Mouse (Mus musculus) embryonic stem cell, embryonic (primary cell): ENCODE results near the gene Ttc21a.

Source experiments
- CTCF ChIA-PET, 4 experiments: fragments of 300-600 bp in 2 of 4; fragments of 350-600 bp in 2 of 4; sonication (Branson Sonifier 250); formaldehyde crosslinking; loops; one replicate each; lab custom pipeline; 2022; ENCODE audit warnings: inconsistent platforms in 2 of 4; lab: Charles Lee
- POLR2A ChIA-PET, 4 experiments: fragments of 300-600 bp in 2 of 4; fragments of 350-600 bp in 2 of 4; sonication (Branson Sonifier 250); formaldehyde crosslinking; loops; one replicate each; lab custom pipeline; 2022; ENCODE audit warnings: antibody characterized with exemption in 4 of 4, inconsistent platforms in 1 of 4; lab: Charles Lee

The Ttc21a gene

GRCm38 (mm10) chr9:119925120-119925657 lies 12.2 kb upstream of the Ttc21a start:
- ChIA-PET CTCF (interaction anchor here in 3 of 4 experiments (0.6 to 3.5 kb wide), 3 partner anchors 12 to 165 kb away, joined by 3 to 12 read pairs (median 5); no protein-coding TSS in a partner anchor), POLR2A (interaction anchor here in 2 of 4 experiments (1.0 to 6.0 kb wide), 4 partner anchors 10 to 12 kb away, joined by 3 to 31 read pairs (median 14); partner anchors contain the start of genes Gorasp1 (in 2 of the 2) and Ttc21a (in 2 of the 2))

DNA sequence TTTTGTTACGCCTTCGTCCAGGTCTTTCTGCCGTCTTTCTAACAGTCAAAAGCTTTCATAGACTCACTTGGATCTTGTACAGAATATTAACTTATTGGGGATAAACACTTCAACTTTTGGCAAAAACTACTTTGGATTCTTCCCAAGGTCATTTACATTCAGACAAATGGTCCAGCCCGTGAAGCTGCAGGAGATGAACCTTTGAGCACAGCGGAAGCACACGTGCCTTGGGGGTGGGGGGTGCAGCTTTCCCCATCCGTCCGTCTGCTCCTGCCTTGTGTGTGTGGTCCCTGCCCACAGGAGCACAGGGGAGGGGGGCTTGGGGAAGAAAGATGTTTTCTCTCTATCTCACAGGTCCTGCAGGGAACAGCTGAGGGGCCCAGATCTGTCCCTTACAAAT lies 11.7 kb upstream of the Ttc21a start:
- ChIA-PET POLR2A (interaction anchor here in 2 of 4 experiments (1.0 to 6.0 kb wide), 3 partner anchors 10 to 12 kb away, joined by 3 to 31 read pairs (median 24); partner anchors contain the start of genes Gorasp1 (in 2 of the 2) and Ttc21a (in 2 of the 2)), CTCF (interaction anchor here in 3 of 4 experiments (0.6 to 3.5 kb wide), 5 partner anchors 12 to 147 kb away, joined by 3 to 12 read pairs (median 4); no protein-coding TSS in a partner anchor)

GRCm38 (mm10) chr9:119926497-119926896 lies 10.9 kb upstream of the Ttc21a start:
- CTCF ChIA-PET: interaction anchor here in 3 of 4 experiments (0.5 to 3.5 kb wide), 5 partner anchors 13 to 147 kb away, joined by 3 to 12 read pairs (median 4); no protein-coding TSS in a partner anchor
- POLR2A ChIA-PET: interaction anchor here (0.5 to 6.0 kb wide), 12 partner anchors 10 to 201 kb away, joined by 3 to 31 read pairs (median 4); partner anchors contain the start of genes Gorasp1 (in 3 of the 4), Ttc21a (in 3 of the 4) and Rpsa (in 1 of the 4)

DNA sequence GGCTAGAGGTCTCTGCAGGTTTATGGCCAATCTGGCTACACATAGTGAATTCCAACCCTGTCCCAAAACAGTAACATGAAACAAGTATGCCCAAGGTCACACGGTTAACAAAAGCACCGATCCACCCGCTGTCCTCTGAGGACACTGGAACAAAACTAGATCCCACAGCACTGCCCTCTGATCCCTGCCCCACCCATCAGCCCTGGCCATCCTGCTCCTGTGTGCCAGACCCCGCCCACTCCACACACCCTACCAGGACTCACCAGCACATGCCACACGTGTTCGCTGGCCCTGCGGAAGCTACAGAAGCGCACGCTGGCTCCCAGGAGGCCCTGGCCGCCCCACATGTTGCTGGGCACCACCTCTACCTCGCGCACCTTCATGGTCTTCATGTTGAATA lies 5.0 kb upstream of the Ttc21a start:
- POLR2A ChIA-PET: interaction anchor here in 2 of 4 experiments (0.6 to 2.4 kb wide), 8 partner anchors 9 to 197 kb away, joined by 3 to 7 read pairs (median 4); partner anchors contain the start of gene Rpsa (in 1 of the 2)
- CTCF ChIA-PET: interaction anchor here (0.5 to 1.6 kb wide), 7 partner anchors 12 to 259 kb away, joined by 3 to 6 read pairs (median 3); no protein-coding TSS in a partner anchor

GRCm38 (mm10) chr9:119933675-119934074 lies 3.7 kb upstream of the Ttc21a start:
- ChIA-PET POLR2A (interaction anchor here in 2 of 4 experiments (0.6 to 2.4 kb wide), 8 partner anchors 10 to 196 kb away, joined by 3 to 7 read pairs (median 3); partner anchors contain the start of gene Rpsa (in 1 of the 2)), CTCF (interaction anchor here in 3 of 4 experiments (0.6 to 1.6 kb wide), 6 partner anchors 9 to 155 kb away, joined by 3 to 9 read pairs (median 5); no protein-coding TSS in a partner anchor)

GRCm38 (mm10) chr9:119938496-119938895 lies 1.1 kb downstream of the Ttc21a start:
- CTCF ChIA-PET: interaction anchor here in 3 of 4 experiments (0.6 to 2.3 kb wide), 3 partner anchors 36 to 90 kb away, joined by 3 to 13 read pairs (median 11); no protein-coding TSS in a partner anchor
- POLR2A ChIA-PET: interaction anchor here in 2 of 4 experiments (0.8 to 5.3 kb wide), 9 partner anchors 12 to 189 kb away, joined by 3 to 31 read pairs (median 4); partner anchors contain the start of gene Rpsa (in 1 of the 2)

DNA sequence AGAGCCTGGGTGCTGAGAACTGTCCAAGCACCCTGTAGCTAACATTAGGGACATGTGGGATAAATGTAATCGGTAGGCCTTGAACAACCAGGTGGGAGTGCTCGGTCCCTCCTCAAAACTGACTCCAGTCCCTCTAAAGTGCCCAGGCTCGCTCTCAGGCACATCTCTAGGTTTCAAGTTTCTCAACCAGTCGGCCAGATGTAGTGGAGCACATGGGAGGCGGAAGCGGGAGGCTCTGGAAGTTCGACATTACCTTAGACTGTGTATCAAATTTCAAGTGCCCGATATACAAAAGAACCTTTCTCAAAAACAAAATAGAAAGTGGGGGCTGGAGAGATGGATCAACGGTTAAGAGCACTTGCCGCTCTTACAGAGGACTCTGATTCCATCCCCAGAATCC lies 2.2 kb downstream of the Ttc21a start:
- ChIA-PET POLR2A (interaction anchor here in 2 of 4 experiments (0.9 to 5.3 kb wide), 3 partner anchors 14 to 187 kb away, joined by 3 to 31 read pairs (median 3); partner anchors contain the start of gene Rpsa (in 1 of the 2)), CTCF (no interaction called here)

- ChIA-PET CTCF (interaction anchor here in 1 of 4 experiments (0.7 kb wide), 1 partner anchor 250 kb away, joined by 3 read pairs; no protein-coding TSS in a partner anchor), POLR2A (no interaction called here)
These were observed 4.0 kb downstream of the Ttc21a start for GRCm38 (mm10) chr9:119941407-119941806.

GRCm38 (mm10) chr9:119941861-119942260 lies 4.5 kb downstream of the Ttc21a start:
- POLR2A ChIA-PET: interaction anchor here in 2 of 4 experiments (1.5 to 3.0 kb wide), 3 partner anchors 11 to 42 kb away, joined by 5 to 18 read pairs (median 5); partner anchors contain the start of gene Csrnp1 (in 1 of the 2)
- CTCF ChIA-PET: interaction anchor here in 2 of 4 experiments (0.5 to 0.6 kb wide), 2 partner anchors 8 to 686 kb away, joined by 3 to 9 read pairs; no protein-coding TSS in a partner anchor

- POLR2A ChIA-PET: interaction anchor here in 3 of 4 experiments (0.6 to 3.0 kb wide), 14 partner anchors 10 to 184 kb away, joined by 3 to 18 read pairs (median 4); partner anchors contain the start of genes Csrnp1 (in 1 of the 3) and Rpsa (in 1 of the 3)
- CTCF ChIA-PET: interaction anchor here in 2 of 4 experiments (0.6 to 4.9 kb wide), 5 partner anchors 10 to 155 kb away, joined by 3 to 27 read pairs (median 4); no protein-coding TSS in a partner anchor
These were observed 5.9 kb downstream of the Ttc21a start for GRCm38 (mm10) chr9:119943326-119943725.

DNA sequence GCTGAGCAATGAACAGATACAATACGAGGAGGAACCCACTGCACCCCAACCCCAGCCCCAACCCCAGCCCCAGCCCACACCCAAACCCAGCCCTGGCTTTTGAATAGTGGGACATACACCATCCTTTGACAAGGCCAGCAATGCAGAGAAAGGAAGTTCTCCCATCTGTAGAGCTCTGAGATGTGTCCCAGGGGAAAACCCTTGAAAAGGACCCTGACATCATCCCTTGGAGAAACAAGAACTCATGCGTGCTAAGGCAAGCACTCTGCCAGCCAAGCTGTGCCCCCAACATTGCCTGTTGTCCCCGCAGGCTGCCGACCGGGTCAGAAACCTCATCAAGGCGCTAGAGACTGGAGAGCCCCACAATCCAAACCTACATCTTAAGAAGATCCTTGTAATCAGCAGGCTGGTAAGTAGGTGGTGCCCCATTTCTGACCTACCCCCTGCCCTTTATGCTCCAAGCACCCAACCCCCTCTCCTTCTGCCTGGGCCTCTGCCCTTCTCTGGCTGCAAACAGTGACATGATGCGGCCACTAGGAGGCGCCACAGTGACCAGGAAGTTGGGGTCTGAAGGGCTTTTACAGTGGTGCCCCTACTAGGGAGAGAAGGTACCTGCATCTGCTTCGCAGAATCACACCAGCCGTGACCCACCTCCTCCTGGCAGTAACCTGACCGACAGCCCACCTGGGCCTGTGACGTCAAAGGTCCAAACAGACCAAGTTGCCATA lies 7.9 kb downstream of the Ttc21a start:
- POLR2A ChIA-PET: interaction anchor here in 3 of 4 experiments (0.6 to 1.4 kb wide), 5 partner anchors 28 to 182 kb away, joined by 3 to 8 read pairs (median 4); partner anchors contain the start of gene Rpsa (in 1 of the 3)

GRCm38 (mm10) chr9:119948804-119949203 lies 11.4 kb downstream of the Ttc21a start:
- POLR2A ChIA-PET: interaction anchor here in 3 of 4 experiments (0.6 to 1.3 kb wide), 3 partner anchors 12 to 474 kb away, joined by 4 to 6 read pairs (median 4); partner anchors contain the start of genes Gorasp1 (in 1 of the 3) and Ttc21a (in 1 of the 3)
- CTCF ChIA-PET: interaction anchor here in 2 of 4 experiments (0.6 to 6.4 kb wide), 4 partner anchors 25 to 218 kb away, joined by 3 to 19 read pairs (median 10); no protein-coding TSS in a partner anchor

More for the DNA sequence above, 7.9 kb downstream of the Ttc21a start:
- CTCF ChIA-PET: interaction anchor here in 3 of 4 experiments (0.6 to 6.4 kb wide), 11 partner anchors 9 to 383 kb away, joined by 3 to 27 read pairs (median 3); no protein-coding TSS in a partner anchor

GRCm38 (mm10) chr9:119950434-119950833 lies 13.0 kb downstream of the Ttc21a start:
- ChIA-PET CTCF (interaction anchor here in 3 of 4 experiments (0.5 to 6.4 kb wide), 4 partner anchors 24 to 64 kb away, joined by 3 to 19 read pairs (median 10); no protein-coding TSS in a partner anchor), POLR2A (interaction anchor here in 2 of 4 experiments (0.8 to 2.9 kb wide), 9 partner anchors 8 to 59 kb away, joined by 3 to 12 read pairs (median 4); partner anchors contain the start of genes Gorasp1 (in 2 of the 2), Ttc21a (in 2 of the 2) and Csrnp1 (in 1 of the 2))

GRCm38 (mm10) chr9:119951388-119951787 lies 14.0 kb downstream of the Ttc21a start:
- ChIA-PET POLR2A (interaction anchor here in 2 of 4 experiments (1.2 to 4.2 kb wide), 6 partner anchors 8 to 98 kb away, joined by 3 to 18 read pairs (median 6); partner anchors contain the start of genes Gorasp1 (in 2 of the 2) and Ttc21a (in 2 of the 2)), CTCF (interaction anchor here in 3 of 4 experiments (1.0 to 3.9 kb wide), 3 partner anchors 23 kb away, joined by 3 to 18 read pairs (median 4); no protein-coding TSS in a partner anchor)

DNA sequence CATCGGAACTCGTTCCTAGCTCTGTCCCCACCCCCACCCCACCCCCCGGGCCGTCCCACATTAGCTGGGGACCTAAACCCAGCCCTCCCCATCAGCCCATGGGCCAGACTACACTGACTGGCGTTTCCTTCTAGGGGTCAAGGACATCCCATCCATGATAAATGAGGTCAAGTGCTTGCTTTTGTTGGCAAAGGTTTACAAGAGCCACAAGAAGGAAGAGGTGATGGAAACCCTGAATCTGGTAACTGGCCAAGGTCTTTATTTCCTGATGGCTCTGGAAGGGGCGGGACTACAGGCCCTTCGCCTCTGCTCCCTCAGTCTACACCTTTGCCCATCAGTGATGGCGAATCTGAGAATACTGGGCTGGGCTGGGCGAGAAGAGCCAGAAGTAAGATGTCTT lies 21.4 kb downstream of the Ttc21a start:
- ChIA-PET CTCF (interaction anchor here in 3 of 4 experiments (0.6 to 7.1 kb wide), 7 partner anchors 15 to 168 kb away, joined by 3 to 54 read pairs (median 4); partner anchors contain the start of genes Gorasp1 (in 1 of the 3) and Ttc21a (in 1 of the 3)), POLR2A (interaction anchor here in 3 of 4 experiments (1.0 to 2.0 kb wide), 8 partner anchors 9 to 26 kb away, joined by 3 to 6 read pairs (median 5); partner anchors contain the start of genes Csrnp1 (in 1 of the 3), Gorasp1 (in 1 of the 3) and Ttc21a (in 1 of the 3))

DNA sequence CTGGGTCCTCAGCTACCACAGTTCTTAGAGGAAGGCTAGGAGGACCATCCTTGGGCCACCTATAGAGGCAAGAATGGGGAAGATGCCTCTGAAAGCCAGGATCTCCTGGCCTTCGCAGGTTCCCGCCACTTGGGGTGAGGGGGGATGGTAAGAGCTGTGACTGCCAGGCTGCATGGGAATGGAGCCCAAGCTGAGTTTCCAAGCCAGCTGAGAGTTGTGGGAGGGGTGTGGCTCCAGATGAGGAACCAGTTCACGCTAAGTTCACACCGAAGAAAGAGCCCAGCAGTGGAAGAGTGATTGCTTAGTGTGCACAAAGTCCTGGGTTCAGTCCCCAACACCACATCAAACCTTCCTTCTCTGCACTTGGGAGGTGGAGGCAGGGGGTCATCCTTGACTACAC lies 24.8 kb downstream of the Ttc21a start:
- ChIA-PET POLR2A (interaction anchor here in 3 of 4 experiments (0.8 to 2.7 kb wide), 16 partner anchors 12 to 168 kb away, joined by 3 to 10 read pairs (median 4); partner anchors contain the start of genes Csrnp1 (in 2 of the 3), Gorasp1 (in 2 of the 3), Rpsa (in 2 of the 3) and Ttc21a (in 2 of the 3)), CTCF (interaction anchor here in 3 of 4 experiments (0.6 to 7.1 kb wide), 13 partner anchors 12 to 163 kb away, joined by 3 to 54 read pairs (median 3); partner anchors contain the start of genes Csrnp1 (in 1 of the 3), Gorasp1 (in 1 of the 3) and Ttc21a (in 1 of the 3))
